Mouse (Mus musculus) hindbrain, embryonic 12.5 days (tissue): ENCODE results near the gene Ugt1a2. TPM values are rescaled to one million over a fixed set of nuclear protein-coding genes. Genes with fewer than 3 reads are reported as not detected.
A peak's percentile ranks its signal among the peaks of the same experiment; 100 is the strongest.

Experiments used
- ATAC-seq: fragments of 200-750 bp; cut with Nextera tagmentation; 2 replicates; pipeline ENCODE4 v1.8.0; 2017; ENCODE audit warnings: moderate TSS enrichment; ENCODE audit not compliant: low FRiP score
- H3K27ac ChIP-seq: fragments of 300-500 bp; sonication (generic); 2 replicates; pipeline ENCODE4 v1.5.1; 2016; ENCODE audit warnings: mild to moderate bottlenecking
- H3K27me3 ChIP-seq: fragments of 300-500 bp; sonication (generic); 2 replicates; pipeline ENCODE4 v1.6.1; 2016; ENCODE audit warnings: mild to moderate bottlenecking
- H3K36me3 ChIP-seq: fragments of 300-500 bp; sonication (generic); 2 replicates; pipeline ENCODE4 v1.6.1; 2016; ENCODE audit warnings: mild to moderate bottlenecking
- H3K4me1 ChIP-seq: fragments of 300-500 bp; sonication (generic); 2 replicates; pipeline ENCODE4 v1.6.1; 2016
- H3K4me2 ChIP-seq: fragments of 300-500 bp; sonication (generic); replicated peaks from 2 replicates; pipeline ENCODE4 v1.6.1; 2016; ENCODE audit warnings: mild to moderate bottlenecking
- H3K4me3 ChIP-seq: fragments of 300-500 bp; sonication (generic); 2 replicates; pipeline ENCODE4 v1.5.1; 2016; ENCODE audit warnings: mild to moderate bottlenecking
- H3K9ac ChIP-seq: fragments of 300-500 bp; sonication (generic); 2 replicates; pipeline ENCODE4 v1.6.1; 2016; ENCODE audit warnings: mild to moderate bottlenecking, moderate library complexity
- H3K9me3 ChIP-seq: fragments of 300-500 bp; sonication (generic); replicated peaks from 2 replicates; pipeline ENCODE4 v1.6.1; 2016; ENCODE audit warnings: mild to moderate bottlenecking
- WGBS: fragments of 180-500 bp; shearing (Covaris S2); methylation state at CpG from one replicate; pipeline ENCODE4 v1.1.7; 2016; 5-methylcytosine and 5-hydroxymethylcytosine counted together
- polyA plus RNA-seq: library from polyadenylated mRNA; unstranded; fragments of >200 nt; fragmentation: Nextera tagmentation; extraction: Ambion mirVana; gene quantifications from 2 replicates; pipeline ENCODE4 v1.2.1, GENCODE M21; 2016

Ugt1a2 gene
- polyA plus RNA-seq, 1 experiment from 2014 or later, result 0.10 TPM

DNA sequence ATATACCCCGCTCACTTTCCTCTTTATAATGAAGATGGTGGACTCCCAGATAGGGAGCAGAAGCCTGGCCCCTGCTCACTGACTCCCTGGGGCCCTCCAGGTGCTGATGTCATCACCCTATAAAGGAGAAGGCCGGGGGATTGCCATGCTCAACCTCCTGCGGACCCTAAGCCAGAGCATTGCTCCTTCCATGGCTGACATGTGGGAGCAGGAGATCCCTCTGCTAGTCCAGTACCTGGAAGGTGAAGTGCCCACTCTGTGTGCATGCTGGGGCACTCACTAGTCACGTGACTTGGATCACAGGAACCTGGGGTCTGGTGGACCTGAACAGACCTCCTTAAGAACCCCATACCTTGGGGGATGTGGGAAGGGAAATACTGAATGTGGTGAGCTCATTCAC, 40.2 kb downstream of the Ugt1a2 start:
- no peaks in the 10 kb centered on the region for H3K36me3 ChIP-seq
- H3K4me3 ChIP-seq, result no peak overlapping the region
- H3K9me3 ChIP-seq, result peaks cover 92% of the 10 kb centered on the region
- ATAC-seq, result peak; percentile 13
- no peaks in the 10 kb centered on the region for H3K4me1 ChIP-seq
- H3K27me3 ChIP-seq, result no peaks in the 10 kb centered on the region
- 76% methylated on average over 4 of the region's 4 CpGs for WGBS
- H3K27ac ChIP-seq, result no peak overlapping the region
- H3K9ac ChIP-seq, result no peak overlapping the region
- H3K4me2 ChIP-seq, result no peak overlapping the region

GRCm38 (mm10) chr1:88243861-88244260, 43.5 kb downstream of the Ugt1a2 start:
- 67% methylated on average over 5 of the region's 5 CpGs for WGBS
- no peak overlapping the region for H3K9ac ChIP-seq
- H3K4me2 ChIP-seq, result no peak overlapping the region
- no peak overlapping the region for H3K4me3 ChIP-seq
- ATAC-seq, result no peak
- peaks cover 94% of the 10 kb centered on the region for H3K9me3 ChIP-seq
- no peaks in the 10 kb centered on the region for H3K4me1 ChIP-seq
- no peaks in the 10 kb centered on the region for H3K27me3 ChIP-seq
- no peak overlapping the region for H3K27ac ChIP-seq
- no peaks in the 10 kb centered on the region for H3K36me3 ChIP-seq

DNA sequence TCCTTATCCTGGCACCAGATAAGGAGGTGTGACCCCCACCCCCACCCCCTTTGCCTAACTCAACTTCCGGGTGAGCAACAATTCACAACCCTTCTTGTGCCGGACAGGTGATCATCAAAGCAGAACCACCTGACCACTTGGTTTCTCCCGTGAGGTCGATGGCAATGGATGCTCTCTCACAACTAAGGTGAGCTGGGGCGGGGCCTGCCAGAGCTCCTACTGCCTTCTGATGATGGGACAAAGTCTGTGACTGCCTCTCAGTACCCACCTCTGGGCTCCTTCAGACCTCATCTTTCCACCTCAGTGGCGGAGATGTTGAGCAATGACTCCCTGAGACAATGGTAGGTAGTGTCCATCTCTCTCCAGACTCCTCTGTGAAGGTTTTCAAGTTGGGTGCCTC, 45.5 kb downstream of the Ugt1a2 start:
- WGBS, result 78% methylated on average over 6 of the region's 6 CpGs
- Histone ChIP-seq H3K9ac (no peak overlapping the region), H3K4me2 (no peak overlapping the region), H3K4me3 (no peak overlapping the region), H3K4me1 (no peaks in the 10 kb centered on the region), H3K27ac (no peak overlapping the region), H3K36me3 (no peaks in the 10 kb centered on the region), H3K9me3 (peaks cover 94% of the 10 kb centered on the region), H3K27me3 (no peaks in the 10 kb centered on the region)
- no peak for ATAC-seq

DNA sequence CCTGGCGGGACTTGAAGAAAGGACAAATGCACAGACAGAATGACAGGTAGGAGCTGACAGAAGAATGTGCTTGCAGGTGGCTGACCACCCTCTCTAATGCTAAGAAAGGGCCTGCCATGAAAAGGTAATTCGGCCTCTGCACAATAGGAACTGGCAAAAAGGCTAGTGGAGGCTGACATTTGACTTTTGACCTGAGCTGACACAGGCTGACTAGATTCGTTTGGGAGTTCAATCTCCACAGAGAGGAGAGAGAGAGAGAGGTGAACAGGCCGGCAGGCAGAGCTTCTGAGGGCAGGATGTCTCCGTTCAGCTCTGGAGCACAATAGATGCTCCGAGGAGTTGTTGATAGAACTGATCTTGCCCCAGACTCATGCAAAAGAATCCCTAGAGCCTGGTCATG, 46.0 kb downstream of the Ugt1a2 start:
- WGBS, result 44% methylated on average over 6 of the region's 6 CpGs
- no peak overlapping the region for H3K4me2 ChIP-seq
- H3K4me3 ChIP-seq, result no peak overlapping the region
- no peak overlapping the region for H3K9ac ChIP-seq
- no peaks in the 10 kb centered on the region for H3K27me3 ChIP-seq
- H3K9me3 ChIP-seq, result peaks cover 94% of the 10 kb centered on the region
- no peaks in the 10 kb centered on the region for H3K4me1 ChIP-seq
- H3K36me3 ChIP-seq, result no peaks in the 10 kb centered on the region
- no peak overlapping the region for H3K27ac ChIP-seq
- no peak for ATAC-seq

DNA sequence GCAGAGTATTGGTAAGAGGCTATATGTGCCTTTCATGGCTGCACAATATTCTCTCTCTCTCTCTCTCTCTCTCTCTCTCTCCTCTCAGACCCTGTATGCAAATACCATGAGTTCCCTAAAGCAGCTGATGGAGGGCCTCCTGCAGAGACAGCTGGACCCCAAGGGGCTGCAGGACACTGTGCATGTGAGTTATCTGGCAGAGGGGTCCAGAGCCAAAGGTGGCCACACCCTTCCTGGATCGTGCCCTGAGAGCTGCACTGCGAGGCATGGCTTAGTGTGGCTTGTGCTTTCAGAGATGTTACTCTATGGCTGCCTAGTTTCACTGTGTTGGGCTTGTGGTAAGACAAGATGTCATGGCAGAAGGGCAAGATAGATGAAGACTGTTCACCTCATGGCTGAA, 47.3 kb downstream of the Ugt1a2 start:
- no peak overlapping the region for H3K4me3 ChIP-seq
- ATAC-seq, result no peak
- H3K4me2 ChIP-seq, result no peak overlapping the region
- no peaks in the 10 kb centered on the region for H3K36me3 ChIP-seq
- no peaks in the 10 kb centered on the region for H3K4me1 ChIP-seq
- no peak overlapping the region for H3K9ac ChIP-seq
- 48% methylated on average over 2 of the region's 2 CpGs for WGBS
- no peaks in the 10 kb centered on the region for H3K27me3 ChIP-seq
- peaks cover 93% of the 10 kb centered on the region for H3K9me3 ChIP-seq
- H3K27ac ChIP-seq, result no peak overlapping the region

DNA sequence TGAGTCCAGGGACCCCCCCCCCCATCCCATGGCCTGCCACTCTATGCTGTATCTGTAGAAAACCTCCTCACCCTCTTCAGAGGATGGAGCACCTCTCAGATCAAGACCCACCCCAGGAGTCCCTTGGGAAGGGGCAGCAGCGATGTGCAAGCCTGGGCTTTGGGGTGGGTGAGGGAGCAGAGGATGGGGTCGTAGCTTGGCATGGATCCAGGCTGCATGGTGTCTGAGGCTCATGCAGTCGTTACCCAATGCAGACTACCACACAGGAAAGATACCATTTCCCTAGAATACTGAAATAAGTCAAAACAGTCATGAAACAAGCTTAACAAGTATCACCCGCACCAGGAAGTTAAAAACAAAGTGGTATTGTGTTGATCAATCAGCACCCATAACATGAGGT, 48.3 kb downstream of the Ugt1a2 start:
- H3K4me3 ChIP-seq, result no peak overlapping the region
- H3K27me3 ChIP-seq, result no peaks in the 10 kb centered on the region
- no peak overlapping the region for H3K4me2 ChIP-seq
- no peaks in the 10 kb centered on the region for H3K36me3 ChIP-seq
- H3K4me1 ChIP-seq, result no peaks in the 10 kb centered on the region
- 71% methylated on average over 4 of the region's 4 CpGs for WGBS
- peaks cover 92% of the 10 kb centered on the region for H3K9me3 ChIP-seq
- H3K9ac ChIP-seq, result no peak overlapping the region
- ATAC-seq, result no peak
- H3K27ac ChIP-seq, result no peak overlapping the region

GRCm38 (mm10) chr1:88249596-88249995, 49.2 kb downstream of the Ugt1a2 start:
- Histone ChIP-seq H3K4me3 (no peak overlapping the region), H3K27ac (no peak overlapping the region), H3K4me1 (no peaks in the 10 kb centered on the region), H3K36me3 (no peaks in the 10 kb centered on the region), H3K27me3 (no peaks in the 10 kb centered on the region), H3K9ac (no peak overlapping the region), H3K4me2 (no peak overlapping the region), H3K9me3 (peaks cover 93% of the 10 kb centered on the region)
- no peak for ATAC-seq
- WGBS, result 77% methylated on average over 7 of the region's 7 CpGs

DNA sequence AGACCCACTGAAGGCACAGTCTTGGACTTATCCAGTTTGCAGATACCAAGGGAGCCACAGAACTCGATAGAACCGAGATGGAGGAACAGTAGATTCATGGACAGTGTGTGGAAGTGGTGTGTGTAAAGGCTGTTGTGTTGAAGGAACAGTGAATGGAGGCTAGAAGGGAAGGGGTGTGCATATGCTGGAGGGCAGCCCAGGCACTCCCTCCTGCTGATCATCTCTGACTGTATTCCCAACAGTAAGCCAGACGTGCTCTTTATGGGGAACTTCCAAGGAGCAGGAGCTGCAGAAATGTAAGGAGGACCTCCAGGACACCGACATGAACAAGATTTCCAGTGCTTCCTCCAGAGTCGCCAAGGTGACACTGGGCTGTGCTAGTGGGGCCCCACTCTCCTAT, 49.6 kb downstream of the Ugt1a2 start:
- Histone ChIP-seq H3K36me3 (no peaks in the 10 kb centered on the region), H3K4me1 (no peaks in the 10 kb centered on the region), H3K4me2 (no peak overlapping the region), H3K4me3 (no peak overlapping the region), H3K9me3 (peaks cover 93% of the 10 kb centered on the region), H3K9ac (no peak overlapping the region), H3K27ac (no peak overlapping the region), H3K27me3 (no peaks in the 10 kb centered on the region)
- 81% methylated on average over 5 of the region's 5 CpGs for WGBS
- ATAC-seq, result no peak

DNA sequence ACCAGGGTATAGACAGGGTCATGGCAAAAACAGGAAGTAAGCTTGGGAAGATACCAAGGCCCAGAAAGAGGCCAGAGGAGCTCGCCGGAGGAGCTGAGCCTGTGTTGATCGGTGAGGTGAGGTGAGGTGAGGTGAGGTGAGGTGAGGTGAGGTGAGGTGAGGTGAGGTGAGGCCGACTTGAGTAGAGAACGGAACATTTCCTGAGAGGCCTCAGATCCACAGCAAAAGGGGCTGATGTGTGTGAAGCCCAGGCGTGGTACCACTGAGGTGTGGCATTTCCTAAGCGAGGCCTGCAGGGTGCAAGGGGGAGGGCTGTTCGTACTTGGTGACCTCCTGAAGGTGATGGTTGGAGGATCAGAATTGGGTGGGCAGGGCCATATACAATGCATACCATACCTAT, 52.7 kb downstream of the Ugt1a2 start:
- Histone ChIP-seq H3K4me3 (no peak overlapping the region), H3K27me3 (no peaks in the 10 kb centered on the region), H3K36me3 (no peaks in the 10 kb centered on the region), H3K9me3 (peaks cover 93% of the 10 kb centered on the region), H3K4me2 (no peak overlapping the region), H3K4me1 (no peaks in the 10 kb centered on the region), H3K27ac (no peak overlapping the region), H3K9ac (no peak overlapping the region)
- 72% methylated on average over 8 of the region's 8 CpGs for WGBS
- no peak for ATAC-seq

GRCm38 (mm10) chr1:88253540-88253939, 53.1 kb downstream of the Ugt1a2 start:
- no peak overlapping the region for H3K9ac ChIP-seq
- H3K36me3 ChIP-seq, result no peaks in the 10 kb centered on the region
- H3K4me2 ChIP-seq, result no peak overlapping the region
- H3K9me3 ChIP-seq, result peaks cover 92% of the 10 kb centered on the region
- H3K27ac ChIP-seq, result no peak overlapping the region
- H3K4me1 ChIP-seq, result no peaks in the 10 kb centered on the region
- no peak for ATAC-seq
- H3K4me3 ChIP-seq, result no peak overlapping the region
- H3K27me3 ChIP-seq, result no peaks in the 10 kb centered on the region
- 74% methylated on average over 6 of the region's 6 CpGs for WGBS

DNA sequence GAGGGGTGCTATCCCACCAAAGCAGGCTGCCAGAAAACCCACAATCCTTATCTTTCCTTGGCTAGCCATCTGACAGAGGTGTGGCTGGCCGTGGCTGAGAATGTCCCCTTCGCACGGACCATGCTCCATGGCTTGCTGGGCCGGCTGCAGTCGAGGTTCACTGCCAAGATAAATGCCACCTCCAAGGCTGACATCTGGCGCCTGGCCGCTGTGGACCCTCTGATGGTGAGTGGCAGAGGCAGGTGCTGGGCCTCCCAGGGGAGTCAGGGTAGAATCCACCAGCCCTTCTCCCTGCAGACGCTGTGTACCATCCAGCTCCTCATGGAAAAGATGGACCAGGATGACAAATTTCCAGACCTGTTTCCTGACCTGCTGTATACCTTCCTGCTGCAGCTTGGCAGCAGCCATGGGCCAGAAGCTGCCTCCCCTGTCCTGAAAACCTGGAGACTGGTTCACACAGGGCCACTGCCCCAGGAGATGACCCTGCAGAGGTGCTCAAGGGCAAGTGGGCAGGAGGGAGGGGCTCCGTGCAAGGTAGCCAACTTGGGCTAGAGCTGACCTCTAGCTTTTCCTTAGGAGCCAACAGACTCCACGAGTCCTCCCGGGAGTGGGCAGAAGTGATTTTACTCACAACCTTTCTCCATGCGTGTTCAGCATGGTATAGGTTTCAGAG, 54.5 kb downstream of the Ugt1a2 start:
- Histone ChIP-seq H3K9me3 (peaks cover 87% of the 10 kb centered on the region), H3K27ac (no peak overlapping the region), H3K27me3 (no peaks in the 10 kb centered on the region), H3K9ac (no peak overlapping the region), H3K4me3 (no peak overlapping the region), H3K4me1 (no peaks in the 10 kb centered on the region), H3K36me3 (peaks cover 7% of the 10 kb centered on the region), H3K4me2 (no peak overlapping the region)
- ATAC-seq, result peak; percentile 2; the same call in 1 of the 2 replicates
- 86% methylated on average over 12 of the region's 12 CpGs for WGBS

DNA sequence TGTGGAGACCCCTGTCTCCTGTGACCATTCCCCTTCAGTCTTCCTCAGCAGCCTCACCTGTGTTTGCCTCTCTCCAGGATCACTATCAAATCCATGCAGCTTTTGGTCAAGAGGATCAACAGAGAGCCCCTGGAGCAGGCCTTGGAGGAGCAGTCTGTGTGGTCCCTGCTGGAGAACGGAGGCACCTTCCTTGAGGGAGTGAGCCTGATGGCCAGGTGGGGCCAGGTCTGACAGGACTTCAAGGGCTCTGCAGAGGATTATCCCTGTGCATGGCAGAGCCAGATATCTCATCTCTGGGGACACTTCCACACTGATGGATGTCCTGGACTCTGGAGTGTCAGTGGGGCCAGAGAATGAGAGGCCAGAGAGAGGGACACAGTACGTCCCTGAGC, 55.1 kb downstream of the Ugt1a2 start:
- WGBS, result 55% methylated on average over 2 of the region's 2 CpGs
- Histone ChIP-seq H3K9ac (no peak overlapping the region), H3K9me3 (peaks cover 86% of the 10 kb centered on the region), H3K4me1 (no peaks in the 10 kb centered on the region), H3K27me3 (no peaks in the 10 kb centered on the region), H3K36me3 (peaks cover 13% of the 10 kb centered on the region), H3K27ac (no peak overlapping the region), H3K4me2 (no peak overlapping the region), H3K4me3 (no peak overlapping the region)
- peak; percentile 3; the same call in 1 of the 2 replicates for ATAC-seq

GRCm38 (mm10) chr1:88255989-88256754, 55.8 kb downstream of the Ugt1a2 start:
- Histone ChIP-seq H3K4me3 (no peak overlapping the region), H3K9ac (no peak overlapping the region), H3K9me3 (peaks cover 79% of the 10 kb centered on the region), H3K27me3 (no peaks in the 10 kb centered on the region), H3K4me2 (no peak overlapping the region), H3K36me3 (peaks cover 20% of the 10 kb centered on the region), H3K4me1 (no peaks in the 10 kb centered on the region), H3K27ac (no peak overlapping the region)
- no peak for ATAC-seq
- WGBS, result 82% methylated on average over 13 of the region's 13 CpGs
